Mouse (Mus musculus): ENCODE data around the gene Nr1h3.
A peak's percentile ranks its signal among the peaks of the same experiment; 100 is the strongest.

Gene Nr1h3

DNA sequence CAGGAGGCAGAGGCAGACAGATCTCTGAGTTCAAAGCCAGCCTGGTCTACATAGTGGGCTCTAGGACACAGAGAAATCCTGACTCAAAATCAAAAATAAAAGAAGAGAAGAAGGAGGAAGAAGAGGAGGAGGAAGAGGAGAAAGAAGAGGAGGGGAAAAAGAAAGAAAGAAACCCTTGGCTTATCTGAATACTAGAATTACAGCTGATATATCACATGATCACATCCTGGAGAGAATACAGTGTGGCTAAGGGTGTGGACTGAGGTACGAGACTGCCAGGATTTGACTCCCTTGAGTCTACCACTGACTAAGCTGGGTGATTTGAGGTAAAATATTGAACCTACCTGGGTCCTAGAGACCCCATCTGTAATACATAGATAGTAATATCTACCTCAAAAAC, 16.4 kb downstream of the Nr1h3 start:
- no peak for DNase-seq (ENCODE audit: low spot score in 2 of 2)

DNA sequence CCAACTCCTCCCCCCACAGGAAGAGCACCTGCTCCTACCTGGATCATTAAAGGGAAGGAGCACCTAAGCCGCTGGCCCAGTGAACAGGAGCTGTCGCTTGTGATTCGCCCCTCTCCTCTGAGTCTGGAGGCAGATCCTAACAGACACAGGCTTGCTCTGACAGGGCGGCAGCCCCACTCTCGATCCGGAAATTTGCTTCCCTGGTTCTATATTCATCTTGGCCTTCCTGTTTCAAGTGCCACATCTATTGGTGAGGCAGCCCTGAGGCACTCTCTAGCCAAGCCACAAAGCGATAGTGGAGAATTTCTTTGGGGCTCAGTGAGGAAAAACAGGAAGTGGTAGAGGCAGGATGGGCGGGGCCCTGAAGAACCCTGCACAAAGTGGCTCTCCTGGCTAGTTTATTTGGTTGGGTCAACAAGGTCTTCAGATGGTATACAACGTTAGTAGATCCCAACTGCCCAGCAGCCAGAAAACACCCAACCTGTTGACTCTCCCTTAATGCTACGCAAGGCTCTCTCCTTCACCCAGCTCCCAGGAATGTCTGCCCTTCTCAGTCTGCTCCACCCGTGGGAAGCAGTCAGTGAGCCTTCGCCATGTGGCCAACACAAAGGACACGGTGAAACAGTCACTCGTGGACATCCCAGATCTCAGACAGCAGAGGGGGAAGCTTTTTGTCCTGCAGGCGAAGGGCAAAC, 18.8 kb downstream of the Nr1h3 start, which contains the start of gene Madd:
Gene Madd (minus strand): TSS at position 127 of the 695 bp plus-strand sequence.
- DNase-seq (ENCODE audit: low spot score in 2 of 2): no peak

- peak; percentile 98 to 99 for DNase-seq (ENCODE audit: low spot score in 2 of 2)
These were observed 19.5 kb downstream of the Nr1h3 start for GRCm38 (mm10) chr2:91183148-91183513.

DNA sequence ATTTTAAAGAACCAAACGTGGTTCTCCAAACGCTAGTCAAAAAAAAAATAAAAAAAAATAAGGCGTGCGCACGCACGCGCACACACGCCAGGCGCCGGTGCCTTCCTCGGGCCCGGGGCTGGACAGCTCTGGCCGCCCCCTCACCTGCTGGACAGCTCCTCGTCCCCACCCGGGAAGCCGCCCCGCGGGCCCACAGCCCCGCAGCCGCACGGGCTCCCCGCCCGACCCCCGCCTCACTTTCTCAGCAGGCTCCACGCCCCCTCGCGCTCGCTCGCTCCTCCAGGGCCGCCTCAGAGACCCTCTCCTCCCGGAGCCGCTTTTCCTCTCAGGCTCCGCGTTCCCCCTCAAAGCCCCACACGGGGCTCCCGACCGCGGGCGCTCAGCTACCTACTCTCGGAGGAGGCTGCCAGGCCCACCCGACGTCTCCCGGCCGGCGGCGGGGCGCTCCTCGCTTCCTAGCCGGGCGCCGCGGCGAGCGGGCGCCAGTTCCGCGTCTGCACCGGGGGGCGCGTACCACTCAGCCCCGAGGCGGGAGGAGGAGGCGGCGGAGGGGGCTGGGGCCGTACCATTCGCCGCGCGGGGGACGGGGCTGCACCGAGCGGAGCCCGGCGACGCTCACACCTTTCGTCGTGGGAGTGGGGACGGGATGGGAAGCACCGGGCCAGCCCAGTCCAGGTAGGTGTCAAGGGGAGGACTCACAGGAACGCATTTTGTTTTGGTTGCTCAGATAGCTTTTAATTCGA, 20.1 kb downstream of the Nr1h3 start:
- DNase-seq (ENCODE audit: low spot score in 2 of 2): peak; percentile 86 to 89

DNA sequence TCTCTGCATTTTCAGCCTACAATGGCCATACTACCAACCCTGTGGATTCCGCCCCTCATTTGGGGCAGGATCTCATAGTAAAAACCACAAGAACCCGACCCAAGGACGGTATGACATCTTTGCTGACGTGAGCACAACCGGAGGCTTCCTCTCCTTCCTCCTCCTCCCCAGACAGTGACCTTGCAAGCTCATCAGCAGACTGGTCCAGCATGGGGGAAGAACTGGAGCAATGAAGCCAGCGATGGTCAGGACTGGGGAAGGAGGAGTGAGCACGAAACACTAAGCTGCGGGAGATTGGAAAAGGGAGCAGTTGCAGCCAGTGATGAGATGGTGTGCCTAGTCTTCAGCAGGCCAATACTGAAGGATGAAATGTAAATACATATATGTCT, 20.6 kb downstream of the Nr1h3 start:
- peak; percentile 33 to 34 for DNase-seq (ENCODE audit: low spot score in 2 of 2)

- no peak for DNase-seq (ENCODE audit: low spot score in 2 of 2)
These were observed 21.9 kb downstream of the Nr1h3 start for GRCm38 (mm10) chr2:91180706-91181105.

DNA sequence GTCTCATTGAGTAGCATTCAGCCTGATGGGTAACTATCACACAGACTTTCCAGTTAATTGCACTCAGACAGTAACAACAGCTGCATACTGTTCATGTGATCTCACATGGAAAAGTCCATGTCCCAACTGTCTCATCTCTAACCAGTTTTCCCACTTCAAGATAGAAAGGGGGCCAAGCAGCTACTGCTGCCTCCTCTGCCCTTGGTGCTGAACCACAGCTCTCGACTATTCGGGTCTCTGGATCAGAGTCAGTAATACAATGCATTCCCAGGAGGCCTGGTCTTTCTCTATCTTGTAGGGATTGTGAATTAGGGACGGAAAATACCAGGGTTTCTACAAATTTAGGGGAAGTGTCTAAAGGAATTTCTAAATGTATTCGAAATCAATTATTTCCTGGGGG, 22.8 kb downstream of the Nr1h3 start:
- DNase-seq (ENCODE audit: low spot score in 2 of 2): no peak

DNA sequence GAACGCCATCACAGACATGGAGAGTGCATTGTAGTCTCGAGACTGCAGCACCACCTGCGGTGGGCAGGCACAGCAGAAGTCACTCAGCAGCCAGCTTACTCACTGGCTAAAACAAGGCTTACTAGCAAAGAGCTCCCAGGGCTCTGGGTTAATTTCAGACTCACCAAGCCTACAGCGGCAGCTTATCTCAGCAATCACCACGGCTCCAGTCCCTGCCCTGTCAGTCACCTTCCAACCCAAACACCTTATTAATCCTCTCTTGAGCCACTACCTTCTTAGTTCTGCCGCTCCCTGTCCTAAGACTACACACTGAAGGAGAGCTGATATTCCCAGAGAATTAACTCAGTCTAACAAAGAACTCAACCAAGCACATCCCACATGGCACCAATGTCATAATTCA, 26.4 kb downstream of the Nr1h3 start:
- no peak for DNase-seq (ENCODE audit: low spot score in 2 of 2)

- DNase-seq (ENCODE audit: low spot score in 2 of 2): no peak
These were observed 27.1 kb downstream of the Nr1h3 start for GRCm38 (mm10) chr2:91175490-91175889.

DNA sequence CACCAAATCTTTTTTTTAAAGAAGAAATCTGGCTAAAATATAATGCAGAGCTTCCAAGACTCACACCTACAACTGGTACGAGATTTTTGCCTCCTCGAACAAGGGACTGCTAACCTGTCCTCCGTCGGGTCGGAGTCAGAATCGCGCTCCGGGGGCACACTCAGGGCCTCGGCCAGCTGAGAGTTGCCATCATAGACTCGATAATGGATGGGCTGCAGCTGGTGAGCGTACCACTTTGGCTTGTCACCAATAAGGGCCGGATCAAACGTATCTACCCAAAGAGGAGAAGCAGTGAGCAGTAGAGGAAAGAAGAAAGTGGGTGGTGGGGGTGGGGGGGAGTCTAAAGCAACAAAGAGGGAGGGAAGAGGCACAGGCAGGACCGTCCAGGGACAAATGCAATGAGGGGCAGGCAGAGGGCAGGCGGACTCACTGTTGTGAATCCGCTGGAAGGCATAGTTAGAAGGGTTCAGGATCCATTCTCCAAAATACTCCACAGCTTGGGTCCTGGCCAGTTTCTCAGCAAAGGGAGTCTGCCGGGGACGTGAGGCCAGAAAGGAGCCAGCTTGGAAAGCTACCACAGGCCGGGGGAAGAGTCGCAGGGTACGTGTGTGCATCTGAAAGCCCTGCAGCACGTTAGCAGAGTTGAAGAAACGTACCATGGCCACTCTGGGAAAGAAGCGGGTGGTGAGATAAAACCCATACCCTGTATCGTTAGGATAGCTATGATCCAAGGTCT, 32.9 kb downstream of the Nr1h3 start:
- no peak for DNase-seq (ENCODE audit: low spot score in 2 of 2)

DNA sequence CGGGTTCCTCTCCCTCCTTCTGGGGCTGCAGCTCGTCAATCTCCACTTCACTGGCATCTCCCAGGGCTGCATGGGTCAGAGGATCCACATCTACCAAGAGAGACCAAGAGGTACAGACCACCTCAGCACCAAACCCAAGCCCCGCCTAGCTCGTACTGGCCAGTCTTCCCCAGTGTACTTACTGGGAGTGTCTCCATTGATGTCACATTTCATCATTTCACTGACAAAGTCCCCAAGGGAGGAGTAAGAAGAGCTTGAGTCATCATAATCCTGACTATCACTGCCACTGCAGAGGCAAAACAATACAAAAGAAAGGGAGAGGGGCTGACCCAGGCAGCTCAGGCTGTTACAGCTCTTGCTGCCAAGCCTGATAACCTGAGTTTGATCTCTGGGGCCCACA, 35.0 kb downstream of the Nr1h3 start:
- no peak for DNase-seq (ENCODE audit: low spot score in 2 of 2)

DNA sequence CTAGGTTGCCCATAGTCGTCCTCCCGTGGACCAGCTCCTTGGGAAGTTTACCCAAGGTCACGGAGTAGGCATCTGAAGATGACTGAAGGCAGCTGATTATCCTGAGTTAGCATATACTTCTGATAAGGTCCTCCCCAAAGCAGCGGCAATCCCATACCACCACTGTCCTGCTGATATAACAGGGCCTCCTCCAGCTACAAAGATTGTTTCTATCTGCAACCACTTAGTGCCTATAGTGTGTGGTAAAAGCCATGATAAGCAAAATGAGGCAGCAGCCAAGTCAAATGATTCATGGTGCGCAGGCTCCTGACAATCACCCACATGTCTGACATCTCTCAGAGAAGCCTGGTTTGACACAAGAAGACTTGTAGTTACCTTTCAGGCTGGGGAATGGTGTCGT, 37.6 kb downstream of the Nr1h3 start:
- no peak for DNase-seq (ENCODE audit: low spot score in 2 of 2)

DNA sequence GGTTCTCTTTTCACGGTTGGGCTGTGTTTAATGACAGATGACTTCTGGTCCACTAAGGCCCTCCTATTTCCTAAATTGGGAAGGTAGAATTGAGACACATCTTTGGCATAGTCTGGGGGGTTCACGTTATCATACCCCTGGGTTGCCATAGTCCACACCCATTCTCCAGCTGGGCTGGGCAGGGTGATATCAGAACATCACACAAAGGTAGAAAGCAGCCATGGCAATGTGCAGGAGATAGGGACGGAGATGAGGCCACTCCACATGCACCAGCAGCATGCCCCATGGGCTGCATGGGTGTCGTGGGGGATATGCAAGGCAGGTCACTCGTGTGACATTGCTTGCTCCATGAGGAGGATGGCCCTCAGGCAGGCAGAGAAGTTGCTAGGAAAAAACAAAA, 39.1 kb downstream of the Nr1h3 start:
- no peak for DNase-seq (ENCODE audit: low spot score in 2 of 2)

DNA sequence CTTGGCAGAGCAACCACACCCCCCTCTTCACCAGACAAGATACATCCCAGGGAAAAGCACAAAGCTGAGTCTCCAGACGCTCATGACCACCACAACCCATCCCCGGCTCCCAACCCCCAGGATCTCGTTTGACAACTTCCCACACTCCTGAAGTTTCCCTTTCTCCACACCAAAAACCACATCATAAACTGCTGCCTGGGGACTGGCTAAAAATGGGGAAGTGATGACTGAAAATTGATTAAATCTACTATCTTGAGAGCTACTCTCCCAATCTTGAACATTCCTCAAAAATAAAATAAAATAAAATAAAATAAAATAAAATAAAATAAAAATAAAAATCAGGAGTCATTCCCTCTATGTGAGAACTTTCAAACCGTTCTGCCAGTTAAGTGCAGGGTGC, 39.7 kb downstream of the Nr1h3 start:
- no peak for DNase-seq (ENCODE audit: low spot score in 2 of 2)

- DNase-seq (ENCODE audit: low spot score in 2 of 2): no peak
These were observed 42.0 kb downstream of the Nr1h3 start for GRCm38 (mm10) chr2:91160591-91160990.

DNA sequence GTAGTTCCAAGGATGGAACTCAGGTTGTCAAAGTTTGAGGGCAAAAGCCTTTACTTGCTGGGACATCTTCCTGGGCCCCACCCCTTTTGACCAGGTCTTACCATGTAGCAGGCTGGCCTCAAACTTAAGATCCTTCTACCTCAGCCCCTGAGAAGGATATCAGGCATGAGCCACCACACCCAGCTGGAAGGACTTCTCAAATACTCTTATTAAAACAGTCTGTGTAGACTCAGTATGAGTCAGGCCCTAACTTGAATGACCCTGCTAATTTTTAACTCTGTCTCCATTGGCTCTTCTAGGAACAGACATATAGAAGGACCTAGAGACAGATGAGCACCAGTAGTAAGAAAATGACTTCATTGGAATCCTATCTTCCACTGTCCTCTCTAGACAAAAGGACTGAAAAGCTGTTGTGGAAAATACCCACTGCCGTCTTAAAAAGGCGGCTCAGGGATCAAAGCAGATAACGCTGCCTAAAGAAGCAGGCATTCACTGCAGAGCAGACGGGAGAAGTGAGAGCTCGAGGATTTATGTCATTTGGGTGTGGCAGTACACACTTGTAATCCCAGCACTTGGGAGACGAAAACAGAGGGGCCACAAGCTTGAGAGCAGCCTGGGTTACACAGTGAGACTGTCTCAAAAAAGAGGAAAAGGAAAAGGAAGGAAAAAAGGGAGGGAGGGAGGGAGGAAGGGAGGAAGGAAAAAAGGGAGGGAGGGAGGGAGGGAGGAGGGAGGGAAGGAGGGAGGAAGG, 45.5 kb downstream of the Nr1h3 start:
- DNase-seq (ENCODE audit: low spot score in 2 of 2): no peak

- DNase-seq (ENCODE audit: low spot score in 2 of 2): no peak
These were observed 48.5 kb downstream of the Nr1h3 start for GRCm38 (mm10) chr2:91154091-91154490.

DNA sequence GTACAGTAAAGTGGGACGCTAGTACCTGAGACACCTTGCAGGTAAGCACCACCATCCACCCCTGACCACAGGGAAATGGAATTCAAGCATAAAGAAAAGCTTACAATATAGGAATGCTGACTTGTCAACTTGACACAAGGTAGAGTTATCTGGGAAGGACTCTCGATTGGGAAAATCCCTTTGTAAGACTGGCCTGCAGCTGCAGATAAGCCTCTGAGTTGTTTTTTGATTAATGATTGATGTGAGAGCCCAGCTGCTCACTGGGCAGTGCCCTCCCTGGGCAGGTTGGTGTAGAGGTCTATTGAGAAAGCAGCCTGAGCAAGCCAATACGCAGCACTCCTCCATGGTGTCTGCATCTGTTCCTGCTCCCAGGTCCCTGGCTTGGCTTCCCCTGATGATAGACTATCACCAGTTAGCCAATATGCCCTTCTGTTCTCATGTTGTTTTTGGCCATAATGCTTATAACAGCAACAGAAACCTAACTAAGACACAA, 49.7 kb downstream of the Nr1h3 start:
- no peak for DNase-seq (ENCODE audit: low spot score in 2 of 2)

GRCm38 (mm10) chr2:91151331-91151730, 51.3 kb downstream of the Nr1h3 start:
- no peak for DNase-seq (ENCODE audit: low spot score in 2 of 2)

DNA sequence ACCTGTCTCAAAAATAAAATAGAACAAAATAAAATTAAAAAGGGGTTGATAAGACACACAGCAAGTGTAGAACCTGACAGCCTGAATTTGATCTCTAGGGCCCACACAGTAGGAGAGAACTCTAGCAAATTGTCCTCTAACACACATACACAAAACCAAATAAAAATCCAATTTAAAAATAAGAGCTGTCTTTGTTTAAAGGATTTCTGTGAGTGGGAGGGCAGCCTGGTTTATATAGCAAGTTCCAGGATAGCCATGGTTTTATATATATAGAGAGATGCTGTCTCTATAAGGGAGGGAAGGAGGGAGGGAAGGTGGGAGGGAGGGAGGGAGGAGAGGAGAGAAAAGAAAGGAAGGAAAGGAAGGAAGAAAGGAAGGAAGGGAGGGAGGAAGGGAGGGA, 54.5 kb downstream of the Nr1h3 start:
- no peak for DNase-seq (ENCODE audit: low spot score in 2 of 2)

DNA sequence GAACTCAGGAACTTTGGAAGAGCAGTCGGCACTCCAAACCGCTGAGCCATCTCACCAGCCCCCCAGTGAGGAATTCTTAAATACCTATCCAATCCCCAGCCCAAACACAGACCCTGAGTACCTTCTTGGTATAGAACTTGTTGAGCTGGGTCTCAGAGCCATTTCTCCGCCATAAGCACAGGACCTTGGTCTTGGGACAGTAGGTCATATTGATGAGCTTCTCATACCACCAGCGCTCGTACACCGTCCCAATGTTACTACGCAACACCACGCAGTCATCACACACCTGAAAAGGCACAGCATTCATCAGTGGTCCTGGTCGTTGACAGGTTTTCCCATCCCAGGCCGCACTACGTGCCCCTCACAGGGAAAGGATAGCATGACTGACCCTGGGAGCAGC, 59.2 kb downstream of the Nr1h3 start:
- DNase-seq (ENCODE audit: low spot score in 2 of 2): no peak

- no peak for DNase-seq (ENCODE audit: low spot score in 2 of 2)
These were observed 59.7 kb downstream of the Nr1h3 start for GRCm38 (mm10) chr2:91142920-91143319.

All from right cerebral cortex, adult 2 months (tissue).